Mouse (Mus musculus): ENCODE results near the gene Ccdc90b. TPM values are rescaled to one million over a fixed set of nuclear protein-coding genes. Genes with fewer than 3 reads are reported as not detected.

The Ccdc90b gene
- total and polyA plus RNA-seq, 2 experiments from 2014 or later = 47.3 to 52.2 TPM

DNA sequence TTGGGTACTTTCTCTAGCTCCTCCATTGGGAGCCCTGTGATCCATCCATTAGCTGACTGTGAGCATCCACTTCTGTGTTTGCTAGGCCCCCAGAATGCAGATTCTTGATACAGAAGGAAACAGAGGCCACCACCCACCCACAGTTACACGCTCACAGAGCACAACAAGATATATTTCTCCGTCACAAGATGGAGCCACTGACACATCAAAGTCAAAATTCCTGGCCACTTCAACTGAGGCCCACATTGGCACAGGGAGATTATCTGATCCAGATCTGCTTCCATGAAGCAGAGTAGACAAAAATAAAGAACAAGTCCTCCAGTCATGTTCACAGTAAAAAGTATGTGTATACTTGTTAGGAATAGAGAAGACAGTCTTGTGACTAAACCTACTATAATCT, 69.2 kb downstream of the Ccdc90b start:
- Histone ChIP-seq H3K27ac (ENCODE audit: low read depth, low read length) (no peak overlapping the region), H3K36me3 (ENCODE audit: insufficient read depth, low read length) (no peaks in the 10 kb centered on the region), H3K27me3 (ENCODE audit: insufficient read depth, low read length) (no peaks in the 10 kb centered on the region), H3K9ac (replicated peaks; ENCODE audit: low read length, poor library complexity, severe bottlenecking) (no peak overlapping the region), H3K9me3 (ENCODE audit: low read length) (no peaks in the 10 kb centered on the region), H3K4me1 (ENCODE audit: insufficient read depth, low read length) (no peaks in the 10 kb centered on the region), H3K4me2 (ENCODE audit: low read depth, low read length, poor library complexity, severe bottlenecking) (no peak overlapping the region), H3K4me3 (ENCODE audit: low read depth, low read length) (no peak overlapping the region)
- DNase-seq (ENCODE audit: low spot score) = peak; percentile 60
- WGBS = 46% methylated on average over 2 of the region's 2 CpGs
- no peak for ATAC-seq (ENCODE audit: low FRiP score)
- TF ChIP-seq CTCF (IDR thresholded peaks at IDR 0.05) = peak; percentile 67

Other genes with a start within 250 kb of the Ccdc90b start
- 25.8 and 29.3 TPM in 2 replicates for gene Ankrd42, start 76.0 kb downstream of the Ccdc90b start, total RNA-seq (2014; rRNA removed)
- 20.6 and 23.0 TPM in 2 replicates for gene Ankrd42, start 76.0 kb downstream of the Ccdc90b start, polyA plus RNA-seq (2015; fragmentation: Nextera tagmentation; extraction: Ambion mirVana)
- gene Pcf11, start 108.8 kb downstream of the Ccdc90b start, total RNA-seq (2014; rRNA removed) = 34.6 and 37.3 TPM in 2 replicates
- gene Pcf11, start 108.8 kb downstream of the Ccdc90b start, polyA plus RNA-seq (2015; fragmentation: Nextera tagmentation; extraction: Ambion mirVana) = 11.2 and 14.7 TPM in 2 replicates
- 37.2 and 44.7 TPM in 2 replicates for gene Rab30, start 180.5 kb downstream of the Ccdc90b start, total RNA-seq (2014; rRNA removed)
- gene Rab30, start 180.5 kb downstream of the Ccdc90b start, polyA plus RNA-seq (2015; fragmentation: Nextera tagmentation; extraction: Ambion mirVana) = 13.6 and 18.5 TPM in 2 replicates